Mouse (Mus musculus) MEL (cell line): Measurements from ENCODE around the gene Gm9376.

Experiments used
- CTCF ChIP-seq, 3 experiments: IDR thresholded peaks in 2 of 3; conservative IDR thresholded peaks in 1 of 3; 2 replicates each; pipeline ENCODE4 v1.5.1; 2011 to 2012; ENCODE audit warnings: low read length in 3 of 3, low read depth in 2 of 3, mild to moderate bottlenecking in 2 of 3, improper control_type of control experiment in 1 of 3, inconsistent platforms in 1 of 3, mixed read lengths in 1 of 3, moderate library complexity in 1 of 3; ENCODE audit not compliant: control insufficient read depth in 1 of 3, insufficient read depth in 1 of 3, poor library complexity in 1 of 3, severe bottlenecking in 1 of 3
- GATA1 ChIP-seq: IDR thresholded peaks from 2 replicates; pipeline ENCODE4 v1.6.1; 2011; ENCODE audit warnings: low read depth, low read length, improper control_type of control experiment
- POLR2A ChIP-seq, 2 experiments: IDR thresholded peaks; 2 replicates each; pipeline ENCODE4 v1.6.1; 2011 to 2012; ENCODE audit warnings: low read length in 2 of 2, mild to moderate bottlenecking in 2 of 2, control low read depth in 1 of 2, improper control_type of control experiment in 1 of 2, low read depth in 1 of 2, moderate library complexity in 1 of 2; ENCODE audit not compliant: control insufficient read depth in 1 of 2, insufficient read depth in 1 of 2, poor library complexity in 1 of 2
- USF1 ChIP-seq: IDR thresholded peaks from 2 replicates; pipeline ENCODE4 v1.6.1; 2014; ENCODE audit warnings: low read depth, mild to moderate bottlenecking, inconsistent platforms, low read length, improper control_type of control experiment, moderate library complexity
- USF2 ChIP-seq, 2 experiments: IDR thresholded peaks; 2 replicates each; pipeline ENCODE4 v1.6.1; 2011 to 2012; ENCODE audit warnings: improper control_type of control experiment in 2 of 2, low read length in 2 of 2, borderline replicate concordance in 1 of 2, inconsistent platforms in 1 of 2, low read depth in 1 of 2, mild to moderate bottlenecking in 1 of 2; ENCODE audit not compliant: insufficient read depth in 1 of 2

GRCm38 (mm10) chr14:118317260-118317659 is 50.5 kb downstream of the Gm9376 start:
- TF ChIP-seq USF2 (IDR thresholded peaks at IDR 0.05; ENCODE audit: borderline replicate concordance in 1 of 2, insufficient read depth in 1 of 2, low read depth in 1 of 2, low read length in 2 of 2), result no peak
- TF ChIP-seq USF1, result no peak
- TF ChIP-seq CTCF (IDR thresholded peaks at IDR 0.05 in 2 of 3, conservative IDR thresholded peaks at IDR 0.05 in 1 of 3; ENCODE audit: control insufficient read depth in 1 of 3, insufficient read depth in 1 of 3, low read depth in 2 of 3, low read length in 3 of 3, poor library complexity in 1 of 3, severe bottlenecking in 1 of 3), result no peak
- no peak for TF ChIP-seq GATA1
- TF ChIP-seq POLR2A (IDR thresholded peaks at IDR 0.05; ENCODE audit: control insufficient read depth in 1 of 2, insufficient read depth in 1 of 2, low read depth in 1 of 2, low read length in 2 of 2, poor library complexity in 1 of 2), result no peak
